Mouse (Mus musculus) embryonic facial prominence, embryonic 11.5 days (tissue): ENCODE data around the gene Arhgef12. TPM values are rescaled to one million over a fixed set of nuclear protein-coding genes. Genes with fewer than 3 reads are reported as not detected.

Experiments
- ATAC-seq: fragments of 200-750 bp; cut with Nextera tagmentation; replicated peaks from 2 replicates; pipeline ENCODE4 v1.8.0; 2017; ENCODE audit warnings: low read depth; ENCODE audit not compliant: insufficient number of reproducible peaks, low FRiP score, low TSS enrichment
- DNase-seq: peaks from one replicate; pipeline ENCODE4 v3.0.0-alpha.2; 2015; ENCODE audit warnings: low spot score
- H3K27ac ChIP-seq: fragments of 300-500 bp; sonication (generic); replicated peaks from 2 replicates; pipeline ENCODE4 v1.5.1; 2014; ENCODE audit warnings: mild to moderate bottlenecking, low read depth, low read length, control low read depth
- H3K27me3 ChIP-seq: fragments of 300-500 bp; sonication (generic); 2 replicates; pipeline ENCODE4 v1.6.1; 2014; ENCODE audit warnings: mild to moderate bottlenecking, low read length, moderate library complexity, mixed read lengths; ENCODE audit not compliant: control insufficient read depth, insufficient read depth
- H3K36me3 ChIP-seq: fragments of 300-500 bp; sonication (generic); replicated peaks from 2 replicates; pipeline ENCODE4 v1.6.1; 2014; ENCODE audit warnings: low read depth, mild to moderate bottlenecking, low read length, moderate library complexity, mixed read lengths; ENCODE audit not compliant: control insufficient read depth, insufficient read depth
- H3K4me1 ChIP-seq: fragments of 300-500 bp; sonication (generic); 2 replicates; pipeline ENCODE4 v1.6.1; 2014; ENCODE audit warnings: low read length, mixed read lengths; ENCODE audit not compliant: control insufficient read depth, insufficient read depth
- H3K4me2 ChIP-seq: fragments of 300-500 bp; sonication (generic); 2 replicates; pipeline ENCODE4 v1.6.1; 2014; ENCODE audit warnings: low read depth, mild to moderate bottlenecking, control low read depth, low read length, moderate library complexity
- H3K4me3 ChIP-seq: fragments of 300-500 bp; sonication (generic); 2 replicates; pipeline ENCODE4 v1.5.1; 2014; ENCODE audit warnings: low read depth, low read length, control low read depth
- H3K9ac ChIP-seq: fragments of 300-500 bp; sonication (generic); replicated peaks from 2 replicates; pipeline ENCODE4 v1.6.1; 2014; ENCODE audit warnings: mild to moderate bottlenecking, control low read depth, low read length
- H3K9me3 ChIP-seq: fragments of 300-500 bp; sonication (generic); replicated peaks from 2 replicates; pipeline ENCODE4 v1.6.1; 2016; ENCODE audit warnings: mild to moderate bottlenecking, low read length, inconsistent platforms, mixed read lengths; ENCODE audit not compliant: control insufficient read depth
- WGBS: fragments of 180-500 bp; shearing (Covaris S2); extraction: QIAGEN DNeasy Blood & Tissue Kit; methylation state at CpG from one replicate; pipeline ENCODE4 v1.1.7; 2014; 5-methylcytosine and 5-hydroxymethylcytosine counted together
- polyA plus RNA-seq: library from polyadenylated mRNA; unstranded; fragments of >200 nt; fragmentation: Nextera tagmentation; extraction: Ambion mirVana; gene quantifications from 2 replicates; pipeline ENCODE4 v1.2.1, GENCODE M21; 2014

The Arhgef12 gene
- polyA plus RNA-seq, 1 experiment from 2014 or later, result 8.2 TPM

- Histone ChIP-seq H3K4me2 (no peak overlapping the region; the same call in 1 of the 2 replicates), H3K36me3 (no peaks in the 10 kb centered on the region), H3K9me3 (no peaks in the 10 kb centered on the region), H3K27me3 (no peaks in the 10 kb centered on the region), H3K9ac (no peak overlapping the region), H3K4me1 (no peaks in the 10 kb centered on the region), H3K27ac (no peak overlapping the region), H3K4me3 (no peak overlapping the region)
- DNase-seq (no peak), ATAC-seq (no peak)
- 88% methylated on average over 6 of the region's 6 CpGs for WGBS
Measured at GRCm38 (mm10) chr9:43116997-43117336, 9.9 kb upstream of the Arhgef12 start.

- Histone ChIP-seq H3K4me1 (no peaks in the 10 kb centered on the region), H3K9ac (peak within 1 kb of the TSS; percentile 80), H3K27ac (no peak within 1 kb of the TSS; the same call in 1 of the 2 replicates), H3K4me3 (peak within 1 kb of the TSS; percentile 95), H3K27me3 (no peaks in the 10 kb centered on the region), H3K9me3 (no peaks in the 10 kb centered on the region), H3K36me3 (no peaks in the 10 kb centered on the region), H3K4me2 (peak within 1 kb of the TSS; percentile 87)
- ATAC-seq (peak; percentile 93), DNase-seq (peak; percentile 79)
- WGBS, result 5% methylated on average over 55 of the region's 55 CpGs
Measured at GRCm38 (mm10) chr9:43116134-43116996, 9.3 kb upstream of the Arhgef12 start, which contains the start of gene Tmem136. TSS of gene Tmem136 (minus strand) at chr9:43116570.

GRCm38 (mm10) chr9:43115431-43116133, 8.5 kb upstream of the Arhgef12 start:
- Histone ChIP-seq H3K9ac (peak overlapping the region; percentile 80), H3K27ac (no peak overlapping the region), H3K4me2 (peak overlapping the region; percentile 87), H3K4me1 (no peaks in the 10 kb centered on the region), H3K27me3 (no peaks in the 10 kb centered on the region), H3K36me3 (no peaks in the 10 kb centered on the region), H3K9me3 (no peaks in the 10 kb centered on the region), H3K4me3 (peak overlapping the region; percentile 95)
- no peak for ATAC-seq
- DNase-seq, result no peak
- WGBS, result 23% methylated on average over 12 of the region's 12 CpGs

- Histone ChIP-seq H3K9ac (no peak overlapping the region), H3K27me3 (no peaks in the 10 kb centered on the region), H3K27ac (no peak overlapping the region), H3K36me3 (no peaks in the 10 kb centered on the region), H3K9me3 (no peaks in the 10 kb centered on the region), H3K4me3 (no peak overlapping the region), H3K4me2 (no peak overlapping the region), H3K4me1 (no peaks in the 10 kb centered on the region)
- ATAC-seq (no peak), DNase-seq (no peak)
- WGBS, result 84% methylated on average over 4 of the region's 4 CpGs
Measured at GRCm38 (mm10) chr9:43114833-43115232, 7.8 kb upstream of the Arhgef12 start.

GRCm38 (mm10) chr9:43110286-43110980, 3.4 kb upstream of the Arhgef12 start:
- Histone ChIP-seq H3K4me3 (no peak overlapping the region), H3K9ac (no peak overlapping the region), H3K4me2 (no peak overlapping the region), H3K4me1 (no peaks in the 10 kb centered on the region; the same call in 1 of the 2 replicates), H3K36me3 (no peaks in the 10 kb centered on the region), H3K9me3 (no peaks in the 10 kb centered on the region), H3K27me3 (no peaks in the 10 kb centered on the region), H3K27ac (no peak overlapping the region)
- DNase-seq (no peak), ATAC-seq (no peak)
- 86% methylated on average over 8 of the region's 8 CpGs for WGBS

GRCm38 (mm10) chr9:43109125-43109524, 2.1 kb upstream of the Arhgef12 start:
- Histone ChIP-seq H3K4me1 (no peaks in the 10 kb centered on the region; the same call in 1 of the 2 replicates), H3K36me3 (no peaks in the 10 kb centered on the region), H3K9ac (no peak overlapping the region), H3K9me3 (no peaks in the 10 kb centered on the region), H3K27me3 (no peaks in the 10 kb centered on the region), H3K27ac (no peak overlapping the region), H3K4me3 (no peak overlapping the region), H3K4me2 (no peak overlapping the region)
- 86% methylated on average over 7 of the region's 7 CpGs for WGBS
- ATAC-seq, result no peak
- DNase-seq, result no peak

GRCm38 (mm10) chr9:43108721-43109120, 1.7 kb upstream of the Arhgef12 start:
- H3K4me3 ChIP-seq, result no peak overlapping the region
- no peak overlapping the region for H3K9ac ChIP-seq
- DNase-seq (no peak), ATAC-seq (no peak)
- no peaks in the 10 kb centered on the region for H3K36me3 ChIP-seq
- no peaks in the 10 kb centered on the region for H3K27me3 ChIP-seq
- no peak overlapping the region for H3K27ac ChIP-seq
- H3K4me2 ChIP-seq, result no peak overlapping the region
- H3K4me1 ChIP-seq, result no peaks in the 10 kb centered on the region; the same call in 1 of the 2 replicates
- 84% methylated on average over 3 of the region's 3 CpGs for WGBS
- no peaks in the 10 kb centered on the region for H3K9me3 ChIP-seq
